Mouse (Mus musculus) megakaryocyte, embryonic 14.5 days (primary cell): Measurements from ENCODE around the gene Odc1. TPM values are rescaled to one million over a fixed set of nuclear protein-coding genes. Genes with fewer than 3 reads are reported as not detected.

Experiments used
- H3K27me3 ChIP-seq: replicated peaks from 2 replicates; pipeline ENCODE3; 2012; ENCODE audit warnings: inconsistent platforms
- H3K36me3 ChIP-seq: replicated peaks from 2 replicates; pipeline ENCODE3; 2012; ENCODE audit warnings: low read length, inconsistent platforms, mixed read lengths
- H3K4me1 ChIP-seq: 2 replicates; pipeline ENCODE4 v1.6.1; 2012; ENCODE audit warnings: inconsistent platforms
- H3K4me3 ChIP-seq: replicated peaks from 2 replicates; pipeline ENCODE3; 2012; ENCODE audit warnings: moderate library complexity, mild to moderate bottlenecking, inconsistent platforms
- H3K9me3 ChIP-seq: 2 replicates; pipeline ENCODE4 v1.6.1; 2012; ENCODE audit warnings: inconsistent platforms
- FLI1 ChIP-seq: IDR thresholded peaks from 2 replicates; pipeline ENCODE4 v1.6.1; 2012; ENCODE audit warnings: low read length, inconsistent platforms, mixed read lengths
- GATA1 ChIP-seq: IDR thresholded peaks from 3 replicates; pipeline ENCODE4 v1.6.1; 2012; ENCODE audit warnings: mixed read lengths, low read length, inconsistent platforms, borderline replicate concordance
- polyA plus RNA-seq: library from polyadenylated mRNA; stranded (reverse); fragments of >175 nt; gene quantifications from 2 replicates; pipeline ENCODE4 v1.2.3, GENCODE M21; 2012; ENCODE audit warnings: low replicate concordance; ENCODE audit not compliant: insufficient read depth

The Odc1 gene
- polyA plus RNA-seq, 1 experiment, result 40.7 TPM

DNA sequence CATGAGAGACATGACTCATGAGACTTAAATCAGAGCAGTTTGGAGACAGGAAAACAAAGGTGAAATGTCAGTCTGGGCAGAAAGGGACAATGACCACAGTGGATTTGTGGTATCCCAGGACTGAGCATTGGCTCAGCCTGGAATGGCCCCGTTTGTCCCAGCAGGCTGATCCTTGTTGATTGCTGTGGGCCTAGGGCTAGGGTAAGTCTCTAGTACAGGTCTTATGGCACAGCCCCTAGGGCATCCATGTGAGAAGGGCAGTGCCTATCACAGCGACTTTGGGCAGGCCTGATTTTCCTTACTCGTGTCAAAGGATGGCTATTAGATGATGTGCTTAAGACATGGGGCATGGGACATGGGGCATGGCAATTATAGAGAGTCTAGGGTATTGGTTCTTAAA, 41.4 kb downstream of the Odc1 start:
- no peak for TF ChIP-seq FLI1
- no peak for TF ChIP-seq GATA1
- Histone ChIP-seq H3K27me3 (peaks cover 12% of the 10 kb centered on the region), H3K36me3 (no peaks in the 10 kb centered on the region)

DNA sequence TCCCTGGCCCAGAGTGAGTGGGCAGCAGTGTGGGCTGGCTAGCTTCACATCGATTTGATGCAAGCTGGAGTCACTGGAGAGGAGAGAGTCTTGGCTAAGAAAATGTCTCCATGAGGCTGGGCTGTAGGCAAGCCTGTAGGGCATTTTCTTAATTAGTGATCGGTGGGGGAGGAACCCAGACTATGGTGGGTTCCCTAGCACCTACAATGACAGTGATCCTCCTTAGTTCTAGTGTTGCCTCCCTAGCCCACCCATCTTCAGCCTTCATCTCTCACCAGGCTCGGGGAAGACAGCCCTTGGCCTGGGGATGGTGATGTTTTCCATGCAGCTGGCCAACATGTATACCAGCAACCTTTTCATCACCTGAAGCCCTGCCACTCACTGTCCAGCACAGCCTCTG, 43.8 kb downstream of the Odc1 start:
- Histone ChIP-seq H3K36me3 (no peaks in the 10 kb centered on the region), H3K4me3 (no peak overlapping the region), H3K9me3 (peaks cover 23% of the 10 kb centered on the region), H3K27me3 (peaks cover 10% of the 10 kb centered on the region), H3K4me1 (no peaks in the 10 kb centered on the region)
- TF ChIP-seq FLI1 (no peak), GATA1 (no peak)

More for the DNA sequence above, 41.4 kb downstream of the Odc1 start:
- peaks cover 23% of the 10 kb centered on the region for H3K9me3 ChIP-seq
- no peak overlapping the region for H3K4me3 ChIP-seq
- H3K4me1 ChIP-seq, result no peaks in the 10 kb centered on the region

DNA sequence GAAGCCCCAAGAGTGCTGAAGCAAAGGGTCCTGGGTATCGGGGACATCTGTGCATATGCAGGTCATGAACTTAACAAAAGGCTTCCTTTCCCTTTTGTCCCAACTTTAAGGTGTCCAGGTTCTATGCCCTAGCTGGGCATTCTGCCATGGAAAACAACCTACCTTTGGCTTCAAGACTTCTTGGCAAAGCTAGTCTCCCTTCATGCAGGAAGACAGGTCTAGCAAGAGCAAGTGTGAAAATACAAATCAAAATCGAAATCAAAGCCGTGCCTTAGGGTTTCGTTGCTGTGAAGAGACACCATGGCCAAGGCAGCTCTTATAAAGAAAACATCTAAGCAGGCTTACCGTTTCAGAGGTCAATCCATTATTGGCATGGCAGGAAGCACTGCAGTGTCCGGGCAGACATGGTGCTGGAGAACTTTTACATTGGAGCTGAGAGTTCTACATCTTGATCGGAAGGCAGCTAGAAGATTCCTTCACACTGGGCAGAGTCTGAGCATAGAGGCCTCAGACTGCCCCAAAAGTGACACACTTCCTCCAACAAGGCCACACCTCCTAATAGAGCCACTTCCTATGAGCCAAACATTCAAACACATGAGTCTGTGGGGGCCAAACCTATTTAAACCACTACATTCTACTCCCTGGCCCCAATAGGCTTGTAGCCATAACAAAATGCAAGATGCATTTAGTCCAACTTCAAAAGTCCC, 44.5 kb downstream of the Odc1 start:
- Histone ChIP-seq H3K27me3 (peaks cover 10% of the 10 kb centered on the region), H3K4me1 (no peaks in the 10 kb centered on the region), H3K4me3 (no peak overlapping the region), H3K9me3 (peaks cover 20% of the 10 kb centered on the region), H3K36me3 (no peaks in the 10 kb centered on the region)
- TF ChIP-seq FLI1, result no peak
- TF ChIP-seq GATA1, result no peak

DNA sequence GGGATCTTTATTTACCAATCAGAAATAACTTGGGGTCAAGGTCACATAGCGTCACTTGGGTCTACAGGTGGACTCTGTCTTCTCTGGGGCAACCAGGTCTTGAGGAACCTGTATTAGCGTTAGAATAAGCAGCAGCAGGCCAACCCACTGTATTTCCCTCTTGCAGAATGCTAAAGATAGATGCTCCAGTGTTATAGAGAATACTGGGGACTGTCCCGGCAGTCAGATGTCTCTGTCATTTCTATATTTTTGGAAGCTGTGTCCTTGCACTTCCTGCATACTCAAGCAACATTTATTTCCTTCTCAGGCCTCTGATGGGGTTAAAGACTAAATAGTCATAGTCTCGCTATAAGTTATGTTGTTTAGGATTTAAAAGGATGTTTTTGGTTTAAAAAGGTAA, 46.7 kb downstream of the Odc1 start:
- H3K9me3 ChIP-seq, result no peaks in the 10 kb centered on the region
- no peak for TF ChIP-seq GATA1
- no peak for TF ChIP-seq FLI1
- no peaks in the 10 kb centered on the region for H3K36me3 ChIP-seq
- H3K4me1 ChIP-seq, result no peaks in the 10 kb centered on the region
- peaks cover 11% of the 10 kb centered on the region for H3K27me3 ChIP-seq
- H3K4me3 ChIP-seq, result no peak overlapping the region

DNA sequence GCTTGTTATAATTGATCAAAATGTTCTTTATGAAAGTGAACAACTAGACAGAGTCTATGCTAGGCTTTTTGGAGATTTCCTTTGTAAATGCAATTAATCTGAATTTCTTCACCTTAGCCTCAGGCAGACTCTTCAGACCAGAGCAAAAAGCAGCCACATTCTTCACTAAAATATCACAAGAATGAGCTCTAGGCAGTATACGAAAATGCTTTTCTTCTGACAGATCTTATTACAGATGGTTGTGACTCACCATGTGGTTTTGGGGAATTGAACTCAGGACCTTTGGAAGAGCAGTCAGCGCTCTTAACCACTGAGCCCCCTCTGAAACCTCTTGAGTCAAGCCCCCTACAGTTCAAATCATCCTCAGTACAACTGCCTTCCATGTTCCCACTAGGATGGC, 49.4 kb downstream of the Odc1 start:
- no peaks in the 10 kb centered on the region for H3K36me3 ChIP-seq
- TF ChIP-seq GATA1 (no peak), FLI1 (no peak)
- H3K4me1 ChIP-seq, result no peaks in the 10 kb centered on the region
- no peak overlapping the region for H3K4me3 ChIP-seq
- H3K27me3 ChIP-seq, result peaks cover 13% of the 10 kb centered on the region
- no peaks in the 10 kb centered on the region for H3K9me3 ChIP-seq

DNA sequence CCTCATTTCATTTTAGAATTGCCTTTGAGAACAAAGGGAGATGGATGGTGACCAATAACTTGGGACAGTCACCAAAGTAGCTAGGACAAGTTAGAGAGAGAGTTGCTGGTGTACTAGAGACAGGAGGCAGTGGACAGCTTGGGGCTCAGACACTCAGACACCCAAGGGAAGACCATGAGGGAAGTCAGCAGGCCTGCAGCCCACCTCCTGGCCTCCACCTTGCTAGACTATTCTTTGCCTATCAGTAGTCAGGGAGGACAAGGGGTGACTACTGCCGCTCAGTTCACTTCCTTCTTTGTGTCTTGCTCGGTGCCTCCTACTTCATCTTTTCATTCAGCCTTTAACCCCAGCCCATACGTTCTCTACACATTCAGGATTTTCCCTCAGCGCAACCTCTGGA, 50.1 kb downstream of the Odc1 start:
- H3K4me3 ChIP-seq, result no peak overlapping the region
- no peaks in the 10 kb centered on the region for H3K4me1 ChIP-seq
- TF ChIP-seq GATA1, result no peak
- TF ChIP-seq FLI1, result no peak
- H3K9me3 ChIP-seq, result no peaks in the 10 kb centered on the region
- H3K27me3 ChIP-seq, result peaks cover 11% of the 10 kb centered on the region
- H3K36me3 ChIP-seq, result no peaks in the 10 kb centered on the region

DNA sequence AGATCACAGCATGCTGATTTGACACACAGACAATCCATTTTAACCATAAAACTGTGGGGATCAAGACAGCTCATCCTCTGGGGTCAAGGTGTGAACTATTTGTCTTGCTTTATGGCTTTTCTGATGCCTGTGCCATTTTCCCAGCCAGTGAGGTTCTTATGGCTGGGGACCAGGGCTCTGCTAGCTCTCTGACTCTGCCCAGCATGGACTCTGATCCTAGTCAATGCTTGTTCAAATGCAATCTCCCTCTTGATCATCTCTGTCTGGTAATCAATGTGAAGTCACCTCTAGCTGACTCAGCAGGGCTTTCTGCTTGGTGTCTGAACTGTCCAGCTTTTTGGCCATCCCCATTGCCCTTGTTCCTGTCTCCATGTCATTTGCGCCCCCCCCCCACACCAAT, 50.6 kb downstream of the Odc1 start:
- Histone ChIP-seq H3K9me3 (no peaks in the 10 kb centered on the region), H3K4me1 (peaks cover 2% of the 10 kb centered on the region; the same call in 1 of the 2 replicates), H3K27me3 (peaks cover 11% of the 10 kb centered on the region), H3K4me3 (no peak overlapping the region), H3K36me3 (no peaks in the 10 kb centered on the region)
- TF ChIP-seq GATA1, result no peak
- no peak for TF ChIP-seq FLI1

Other genes with a start within 250 kb of the Odc1 start
- gene Atp6v1c2, start 215.4 kb upstream of the Odc1 start, polyA plus RNA-seq, result not detected in 2 replicates
- 1.3 and 3.3 TPM in 2 replicates for gene Nol10, start 196.3 kb upstream of the Odc1 start, polyA plus RNA-seq
- 27.1 and 40.6 TPM in 2 replicates for gene Hpcal1, start 146.1 kb downstream of the Odc1 start, polyA plus RNA-seq